Mouse (Mus musculus) neural tube, embryonic 12.5 days (tissue): ENCODE results near the gene Mgat4c. TPM values are rescaled to one million over a fixed set of nuclear protein-coding genes. Genes with fewer than 3 reads are reported as not detected.
"Not testable (repeated sequence)": the region's sequence is repeated elsewhere in the genome, so short reads cannot be mapped to it uniquely, and the experiment has no call there.

ENCODE experiments used
- ATAC-seq: fragments of 200-750 bp; cut with Nextera tagmentation; 2 replicates; pipeline ENCODE4 v1.8.0; 2017; ENCODE audit warnings: low read depth, mild to moderate bottlenecking, moderate TSS enrichment, moderate library complexity; ENCODE audit not compliant: low FRiP score
- H3K27ac ChIP-seq: fragments of 300-500 bp; sonication (generic); 2 replicates; pipeline ENCODE4 v1.5.1; 2016
- H3K27me3 ChIP-seq: fragments of 300-500 bp; sonication (generic); replicated peaks from 2 replicates; pipeline ENCODE4 v1.6.1; 2016; ENCODE audit warnings: mild to moderate bottlenecking
- H3K36me3 ChIP-seq: fragments of 300-500 bp; sonication (generic); 2 replicates; pipeline ENCODE4 v1.6.1; 2016; ENCODE audit warnings: mild to moderate bottlenecking
- H3K4me1 ChIP-seq: fragments of 300-500 bp; sonication (generic); 2 replicates; pipeline ENCODE4 v1.6.1; 2016
- H3K4me2 ChIP-seq: fragments of 300-500 bp; sonication (generic); replicated peaks from 2 replicates; pipeline ENCODE4 v1.6.1; 2016; ENCODE audit warnings: mild to moderate bottlenecking
- H3K4me3 ChIP-seq: fragments of 300-500 bp; sonication (generic); 2 replicates; pipeline ENCODE4 v1.5.1; 2016
- H3K9ac ChIP-seq: fragments of 300-500 bp; sonication (generic); 2 replicates; pipeline ENCODE4 v1.6.1; 2016; ENCODE audit warnings: mild to moderate bottlenecking
- H3K9me3 ChIP-seq: fragments of 300-500 bp; sonication (generic); 2 replicates; pipeline ENCODE4 v1.6.1; 2016; ENCODE audit warnings: mild to moderate bottlenecking
- WGBS: fragments of 180-500 bp; shearing (Covaris S2); methylation state at CpG from one replicate; pipeline ENCODE4 v1.1.7; 2016; 5-methylcytosine and 5-hydroxymethylcytosine counted together
- microRNA-seq: library from miRNA; unstranded; fragments of <30 nt; microRNA quantifications from one replicate; pipeline ENCODE4, GENCODE M21; 2017
- polyA plus RNA-seq: library from polyadenylated mRNA; unstranded; fragments of >200 nt; fragmentation: Nextera tagmentation; extraction: Ambion mirVana; gene quantifications from 2 replicates; pipeline ENCODE4 v1.2.1, GENCODE M21; 2016

Gene Mgat4c
- polyA plus RNA-seq, 1 experiment from 2014 or later = 6.6 TPM

DNA sequence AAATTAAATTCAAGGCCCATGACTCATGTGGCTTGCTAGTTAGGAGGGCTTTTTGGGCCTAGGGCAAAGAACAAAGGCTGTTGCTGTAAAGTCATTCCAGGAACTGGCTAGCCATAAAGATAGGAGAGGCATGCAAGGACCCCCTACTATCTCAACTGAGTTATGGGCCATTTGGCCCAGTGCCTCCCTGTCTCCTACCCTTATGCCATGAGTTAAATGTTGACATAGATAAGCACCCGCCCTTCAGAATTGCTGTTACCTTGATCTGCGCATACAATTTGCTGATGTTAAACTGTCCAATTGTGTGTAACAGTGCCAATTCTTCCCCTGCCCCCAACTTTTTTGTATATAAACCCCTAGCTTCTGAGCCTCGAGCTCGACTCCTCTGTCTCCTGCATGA lies 692.8 kb downstream of the Mgat4c start:
- Histone ChIP-seq H3K9ac (no peak overlapping the region), H3K4me3 (no peak overlapping the region), H3K27me3 (no peaks in the 10 kb centered on the region), H3K36me3 (no peaks in the 10 kb centered on the region), H3K4me2 (no peak overlapping the region), H3K9me3 (no peaks in the 10 kb centered on the region), H3K4me1 (no peaks in the 10 kb centered on the region), H3K27ac (no peak overlapping the region)
- no peak for ATAC-seq
- 80% methylated on average over 4 of the region's 4 CpGs for WGBS

DNA sequence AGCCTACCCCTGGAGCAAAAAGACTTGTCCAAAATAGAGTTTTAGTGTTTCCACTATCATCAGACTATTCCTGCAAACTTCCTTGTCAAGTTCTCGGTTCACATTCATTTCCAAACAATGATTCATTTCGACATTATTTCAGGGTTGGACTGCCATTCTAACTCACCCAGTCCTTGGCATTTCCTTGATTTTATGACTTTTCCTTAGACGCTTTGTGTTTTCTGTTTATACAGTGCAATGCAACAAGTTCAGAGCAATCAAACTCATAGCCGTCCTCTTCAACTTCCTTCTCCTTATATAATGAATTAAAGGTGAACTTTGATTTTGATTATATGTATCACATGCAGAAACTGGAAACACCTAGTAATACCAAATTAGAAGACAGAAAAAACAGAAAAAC lies 696.1 kb downstream of the Mgat4c start:
- H3K27me3 ChIP-seq = no peaks in the 10 kb centered on the region
- no peak overlapping the region for H3K9ac ChIP-seq
- WGBS = 83% methylated on average over 4 of the region's 4 CpGs
- no peak overlapping the region for H3K27ac ChIP-seq
- H3K4me2 ChIP-seq = no peak overlapping the region
- ATAC-seq = no peak
- H3K36me3 ChIP-seq = no peaks in the 10 kb centered on the region
- H3K4me1 ChIP-seq = no peaks in the 10 kb centered on the region
- H3K9me3 ChIP-seq = no peaks in the 10 kb centered on the region
- no peak overlapping the region for H3K4me3 ChIP-seq

DNA sequence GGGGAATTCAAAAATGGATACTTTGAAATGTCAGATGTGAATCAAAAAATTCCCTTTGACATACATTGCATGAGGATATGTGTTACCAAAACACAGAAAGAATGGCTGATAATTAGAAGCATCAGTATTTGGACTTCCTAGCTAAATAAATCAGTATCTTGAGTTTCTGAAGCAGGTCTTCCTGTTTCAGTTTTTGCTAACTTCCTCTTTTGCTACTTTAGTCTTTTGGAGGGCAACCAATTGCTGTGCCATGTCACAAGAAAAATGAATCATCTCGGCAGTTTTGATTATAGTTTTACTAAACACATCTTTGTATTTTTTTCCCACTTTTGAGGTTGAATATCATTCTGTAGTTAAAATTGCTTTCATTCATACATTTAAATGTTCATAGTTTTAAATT lies 707.9 kb downstream of the Mgat4c start:
- no peaks in the 10 kb centered on the region for H3K27me3 ChIP-seq
- H3K9me3 ChIP-seq = no peaks in the 10 kb centered on the region
- no peak for ATAC-seq
- no peak overlapping the region for H3K4me3 ChIP-seq
- no peaks in the 10 kb centered on the region for H3K36me3 ChIP-seq
- WGBS = 87% methylated on average over 1 of the region's 1 CpGs
- H3K27ac ChIP-seq = no peak overlapping the region
- no peaks in the 10 kb centered on the region for H3K4me1 ChIP-seq
- no peak overlapping the region for H3K9ac ChIP-seq
- H3K4me2 ChIP-seq = no peak overlapping the region

DNA sequence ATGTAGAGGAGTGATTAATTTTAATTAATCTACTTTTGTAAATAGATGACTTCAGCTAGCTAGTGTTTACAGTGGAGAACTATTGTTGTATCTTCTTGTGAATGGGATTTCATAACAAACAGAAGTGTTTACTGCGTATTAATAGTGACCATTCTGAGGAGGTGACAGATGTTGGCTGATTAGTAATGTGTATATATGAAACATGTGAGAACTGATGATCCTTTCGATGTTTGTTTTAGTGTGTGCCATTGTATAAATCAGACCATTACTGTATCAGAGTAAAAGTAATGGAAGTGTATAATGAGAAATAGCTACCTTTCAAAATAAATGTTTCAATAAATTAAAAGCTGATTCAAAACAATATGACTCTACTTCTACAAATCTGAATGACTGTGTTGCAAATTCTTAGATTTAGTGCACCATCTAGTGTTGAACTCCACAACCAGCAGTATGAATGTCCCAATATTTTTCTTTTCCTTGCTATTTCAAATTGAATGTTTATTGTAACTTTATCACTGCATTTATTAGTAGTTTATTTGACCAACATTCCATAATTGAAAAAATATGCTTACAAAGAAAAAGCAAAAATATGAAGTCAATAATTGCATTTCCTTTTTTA lies 736.5 kb downstream of the Mgat4c start:
- Histone ChIP-seq H3K4me3 (no peak overlapping the region), H3K9ac (no peak overlapping the region), H3K36me3 (no peaks in the 10 kb centered on the region), H3K4me2 (no peak overlapping the region), H3K4me1 (no peaks in the 10 kb centered on the region), H3K27me3 (no peaks in the 10 kb centered on the region), H3K9me3 (no peaks in the 10 kb centered on the region), H3K27ac (no peak overlapping the region)
- ATAC-seq = no peak
- WGBS = 84% methylated on average over 2 of the region's 2 CpGs

DNA sequence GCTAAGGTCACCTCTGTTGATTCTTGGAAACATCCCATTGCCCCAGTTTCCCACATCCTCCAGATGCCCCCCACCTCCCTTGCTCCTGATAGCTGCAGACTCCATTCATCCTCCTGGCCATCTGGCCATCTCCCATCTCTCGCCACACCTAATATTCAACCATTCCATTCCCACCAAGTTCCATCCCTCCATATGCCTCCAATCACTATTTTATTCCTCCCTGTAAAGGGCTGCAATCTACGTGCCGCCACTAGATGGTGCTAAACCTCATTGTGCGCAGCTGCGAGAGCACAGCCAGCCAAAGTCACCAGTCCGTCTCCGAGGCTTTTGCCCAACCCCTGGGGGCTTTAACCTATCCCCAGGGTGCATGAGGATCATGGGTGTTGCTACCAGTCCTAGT lies 753.8 kb downstream of the Mgat4c start:
- ATAC-seq = peak; percentile 81
- H3K4me2 ChIP-seq, H3K4me1 ChIP-seq, H3K27me3 ChIP-seq, H3K9ac ChIP-seq, H3K4me3 ChIP-seq, H3K27ac ChIP-seq, H3K9me3 ChIP-seq, H3K36me3 ChIP-seq: not testable (repeated sequence)
- 3% methylated on average over 7 of the region's 7 CpGs for WGBS

DNA sequence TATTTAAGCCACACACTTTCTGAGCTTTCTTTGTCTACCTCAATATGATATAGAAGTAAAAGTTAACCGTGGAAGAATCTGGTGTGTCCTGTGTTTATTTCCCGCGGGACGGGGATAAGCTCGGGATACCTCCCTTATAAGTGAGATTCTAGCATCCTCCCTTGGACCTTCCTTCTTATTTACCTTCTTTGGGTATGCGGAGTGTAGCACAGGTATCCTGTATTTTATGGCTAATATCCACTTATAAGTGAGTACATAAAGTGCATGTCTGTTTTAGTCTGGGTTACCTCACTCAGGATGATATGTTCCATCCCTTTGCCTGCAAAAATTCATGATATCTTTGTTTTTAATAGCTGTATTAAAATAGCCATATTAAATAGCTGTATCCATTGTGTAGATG lies 754.2 kb downstream of the Mgat4c start:
- H3K36me3 ChIP-seq, H3K4me3 ChIP-seq, H3K9me3 ChIP-seq, H3K9ac ChIP-seq, H3K4me1 ChIP-seq, H3K27me3 ChIP-seq, H3K27ac ChIP-seq: not testable (repeated sequence)
- ATAC-seq = peak; percentile 17; the same call in 1 of the 2 replicates
- H3K4me2 ChIP-seq = 0 out of 2 replicates have a peak overlapping the region, but pooled peaks have one; percentile 35
- 40% methylated on average over 6 of the region's 6 CpGs for WGBS

Small RNA genes lying within 50 kb of the gene (microRNA-seq; reads per million reads assigned to microRNA genes)
- gene Mir3059 = 2.4 reads per million, percentile 4 among the genes with 10 or more reads in this experiment
